Mouse (Mus musculus): ENCODE data around the gene 2610318N02Rik. TPM values are rescaled to one million over a fixed set of nuclear protein-coding genes. Genes with fewer than 3 reads are reported as not detected.

The 2610318N02Rik gene
- total RNA-seq, 1 experiment from 2014 or later: 3.5 TPM

- DNase-seq: peak; percentile 81
Measured at GRCm38 (mm10) chr16:17110771-17111743, 13.9 kb downstream of the 2610318N02Rik start, which contains the start of gene Ppil2. TSS of gene Ppil2 (minus strand) at chr16:17111257.

DNA sequence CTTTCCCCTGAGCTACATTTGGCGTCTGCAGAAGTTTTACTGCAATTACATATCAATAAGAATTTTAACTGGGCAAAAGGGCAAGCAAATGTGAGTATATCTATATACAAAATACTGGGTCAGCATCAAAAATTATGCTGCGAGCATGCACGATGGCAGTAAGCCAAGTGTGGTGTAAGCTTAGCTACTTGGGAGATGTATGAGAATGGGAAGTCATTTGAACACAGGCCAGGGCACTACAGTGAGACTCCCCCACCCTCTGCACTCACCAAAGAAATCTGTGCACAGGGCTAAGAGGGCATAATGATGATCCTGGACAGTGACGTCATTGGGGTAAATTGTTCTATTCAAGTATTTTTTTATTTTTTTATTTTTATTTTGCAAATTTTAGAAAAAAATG lies 20.4 kb downstream of the 2610318N02Rik start:
- no peak for DNase-seq

GRCm38 (mm10) chr16:17102630-17103220 lies 22.2 kb downstream of the 2610318N02Rik start:
- DNase-seq: peak; percentile 35

DNA sequence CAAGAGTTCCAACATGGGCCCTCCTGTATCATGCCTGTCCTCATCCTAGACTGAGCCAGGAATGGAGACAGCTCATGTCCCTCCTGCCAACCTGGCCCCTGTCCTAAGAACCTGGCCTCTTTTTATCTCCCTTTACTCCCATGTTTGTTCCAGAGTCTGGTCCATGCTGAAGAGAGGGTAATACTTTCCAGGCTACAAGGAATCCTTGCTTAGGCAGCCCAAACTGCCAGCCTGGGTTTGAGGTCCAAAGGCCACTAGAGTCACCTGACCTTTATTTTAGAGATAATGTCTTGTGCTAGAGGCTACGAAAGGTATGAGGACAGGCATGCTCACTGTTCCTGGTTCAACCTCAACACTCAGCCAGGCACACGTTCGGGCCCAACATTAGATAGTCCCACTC lies 28.0 kb downstream of the 2610318N02Rik start:
- DNase-seq: no peak

GRCm38 (mm10) chr16:17088346-17088745 lies 36.6 kb downstream of the 2610318N02Rik start:
- DNase-seq: no peak

DNA sequence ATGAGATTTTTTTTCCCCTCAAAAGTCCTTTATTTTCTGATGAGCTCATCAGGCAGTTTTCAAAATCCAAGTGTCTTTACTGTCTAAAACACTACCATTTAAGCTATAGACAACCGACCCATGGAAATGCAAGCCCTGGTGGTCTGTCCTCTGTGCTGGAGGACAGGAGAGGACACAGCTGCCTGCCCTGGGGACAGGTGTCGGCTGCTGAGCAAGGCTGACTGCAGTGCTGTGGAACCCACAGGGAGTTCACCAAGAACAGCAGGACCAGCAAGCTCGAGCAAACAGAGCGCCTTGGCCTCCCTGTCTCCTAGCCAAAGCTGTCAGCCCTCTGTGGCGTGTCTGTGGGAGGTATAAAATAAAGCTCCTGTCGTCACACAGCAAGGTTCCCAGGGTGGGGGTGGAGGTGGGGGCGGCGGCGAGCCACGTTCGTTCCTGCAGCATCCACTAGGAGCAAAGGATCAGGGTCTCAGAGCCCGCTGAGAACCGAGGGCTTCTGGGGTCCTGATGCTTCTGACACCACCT lies 38.2 kb downstream of the 2610318N02Rik start:
- DNase-seq: no peak

GRCm38 (mm10) chr16:17086241-17086640 lies 38.7 kb downstream of the 2610318N02Rik start:
- no peak for DNase-seq

DNA sequence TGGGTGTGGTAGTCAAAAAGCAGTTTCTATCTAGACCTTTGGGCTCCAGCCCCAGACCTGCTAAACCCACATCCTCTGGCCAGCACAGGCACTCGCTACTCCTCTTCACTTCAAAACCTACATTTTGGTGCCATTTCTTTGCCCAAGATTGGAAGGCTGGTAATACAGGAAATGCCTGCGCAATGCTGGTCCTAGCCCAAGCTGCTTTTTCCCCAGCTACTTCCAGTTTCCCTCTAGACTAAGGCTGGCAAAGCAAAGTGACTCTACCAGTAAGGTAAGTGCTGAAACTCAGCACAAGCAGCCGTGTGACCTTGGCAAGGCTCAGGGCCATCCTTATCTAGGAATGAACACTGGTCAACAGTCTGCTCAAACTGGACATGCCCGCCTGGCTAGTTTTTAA lies 39.3 kb downstream of the 2610318N02Rik start:
- DNase-seq: peak; percentile 73

DNA sequence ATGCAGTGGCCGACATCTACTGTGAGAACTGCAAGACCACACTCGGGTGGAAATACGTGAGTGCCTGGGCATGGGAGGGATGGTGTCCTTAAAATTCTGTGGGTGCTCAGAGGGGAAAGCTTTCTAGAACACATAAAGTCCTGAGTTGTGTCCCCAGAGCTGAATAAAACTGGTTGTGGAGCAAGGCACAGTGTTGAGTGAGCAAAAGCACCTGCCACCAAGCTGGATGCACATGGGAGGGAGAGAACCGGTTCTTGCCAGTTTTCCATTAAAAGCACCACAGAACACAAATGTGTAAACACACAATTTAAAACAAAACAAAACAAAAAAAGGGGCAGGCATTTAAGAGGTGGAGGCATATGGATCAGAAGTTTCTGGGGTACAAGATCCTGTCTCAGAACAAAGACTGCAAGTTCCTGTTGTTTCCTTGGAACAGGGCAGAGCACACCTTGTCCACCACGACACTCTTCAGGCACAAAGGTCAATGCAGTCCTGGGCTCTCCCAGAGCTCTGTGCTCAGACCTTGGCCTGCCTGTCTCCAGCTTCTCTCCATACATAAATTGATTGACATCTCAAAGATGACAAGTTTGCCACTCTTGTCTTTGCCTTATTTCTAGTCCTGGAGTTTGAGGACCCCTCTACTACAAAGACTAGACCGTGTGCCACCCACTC lies 42.7 kb downstream of the 2610318N02Rik start:
- no peak for DNase-seq

GRCm38 (mm10) chr16:17078101-17078500 lies 46.9 kb downstream of the 2610318N02Rik start:
- DNase-seq: peak; percentile 28

DNA sequence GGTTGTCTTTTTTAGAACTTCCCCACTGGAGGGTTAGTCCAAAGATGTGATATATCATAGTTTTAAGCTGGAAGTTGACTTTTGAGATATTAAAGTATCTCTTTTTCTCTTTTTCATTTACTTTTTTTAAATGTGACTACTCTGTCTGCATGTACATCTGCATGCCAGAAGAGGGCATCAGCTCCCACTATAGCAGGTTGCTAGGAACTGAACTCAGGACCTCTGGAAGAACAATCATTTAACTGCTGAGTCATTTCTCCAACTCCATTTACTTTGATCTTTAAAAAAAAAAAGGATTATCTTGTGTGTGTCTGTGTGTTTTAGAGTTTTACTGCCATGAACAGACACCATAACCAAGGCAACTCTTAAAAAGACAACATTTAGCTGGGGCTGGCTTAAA lies 48.1 kb downstream of the 2610318N02Rik start:
- no peak for DNase-seq

DNA sequence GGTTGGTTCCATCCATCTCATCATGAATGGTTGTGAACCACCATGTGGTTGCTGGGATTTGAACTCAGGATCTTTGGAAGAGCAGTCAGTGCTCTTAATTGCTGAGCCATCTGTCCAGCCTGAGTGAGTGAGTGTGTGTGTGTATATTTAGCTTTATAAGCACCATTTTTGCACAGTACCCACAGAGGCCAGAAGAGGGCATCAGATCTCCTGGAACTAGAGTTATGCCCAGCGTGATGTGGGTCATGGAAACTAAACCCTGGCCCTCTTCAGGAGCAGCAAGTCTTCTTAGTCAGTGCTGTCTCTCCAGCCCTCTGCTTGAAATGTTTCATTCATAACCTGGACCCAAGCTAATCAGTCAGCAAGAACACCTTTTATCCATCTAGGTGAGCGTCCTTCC lies 48.7 kb downstream of the 2610318N02Rik start:
- DNase-seq: no peak

- DNase-seq: no peak
Measured at GRCm38 (mm10) chr16:17073000-17073399, 52.0 kb downstream of the 2610318N02Rik start.

DNA sequence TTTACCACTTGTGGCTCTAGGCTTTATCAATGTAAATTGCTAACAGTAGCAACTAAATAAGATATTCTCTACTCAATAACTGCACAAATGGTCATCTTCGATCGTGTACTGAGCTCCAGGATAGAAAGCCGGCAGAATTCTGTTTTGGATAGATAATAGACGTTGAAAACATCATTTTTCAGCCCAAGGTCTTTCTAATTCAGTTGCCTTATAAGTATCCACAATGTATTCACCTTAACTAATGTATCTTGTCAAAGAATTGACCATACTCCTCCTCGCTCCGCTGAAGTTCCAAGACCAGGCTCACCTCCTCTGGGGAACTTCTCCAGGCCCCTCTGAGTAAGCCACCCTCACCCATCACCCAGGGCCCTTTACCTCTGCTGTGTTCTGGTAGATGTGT lies 54.3 kb downstream of the 2610318N02Rik start:
- DNase-seq: no peak

DNA sequence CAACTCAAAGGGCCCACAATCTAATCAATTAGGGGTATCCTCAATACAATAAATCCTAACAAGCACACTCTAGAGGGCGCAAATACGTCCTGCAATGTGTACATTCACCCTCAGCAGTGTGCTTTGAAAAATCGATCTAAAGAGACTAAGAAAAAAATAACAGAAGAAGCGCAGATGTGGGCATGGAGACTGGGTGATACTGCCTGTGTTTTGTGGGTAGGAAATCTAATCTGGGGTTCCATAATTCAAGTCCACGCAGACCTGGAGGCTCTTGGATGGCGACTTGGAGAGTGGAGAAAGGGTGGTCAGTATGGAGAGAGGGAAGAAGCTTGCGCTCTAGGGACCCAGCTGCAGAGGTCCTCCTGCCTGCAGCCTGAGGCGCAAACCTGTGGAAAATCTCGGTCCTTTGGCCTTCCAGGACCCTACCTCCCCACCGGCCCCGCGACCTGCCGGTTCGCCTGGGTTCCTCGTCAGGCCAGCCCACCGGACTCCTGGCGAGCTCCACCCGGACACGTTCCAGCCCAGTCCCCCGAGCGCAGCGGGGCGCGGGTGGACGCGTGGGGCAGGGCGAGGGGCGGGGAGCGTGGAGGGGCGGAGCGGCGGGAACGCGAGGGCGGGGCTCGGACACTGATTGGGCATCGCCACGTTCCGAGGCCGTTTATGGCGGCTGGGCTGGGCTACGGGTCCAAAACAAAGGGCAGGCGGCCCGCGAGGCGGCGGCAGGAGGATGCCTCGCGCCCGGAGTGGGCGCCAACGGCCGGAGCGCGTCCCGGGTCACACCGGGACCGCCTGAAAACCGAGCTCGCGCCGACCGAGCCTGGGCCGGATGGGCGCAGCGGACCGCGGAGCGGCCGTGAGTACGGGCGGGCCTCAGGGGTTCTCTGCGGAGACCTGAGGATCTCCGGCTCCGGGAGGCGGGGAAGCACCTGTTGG lies 55.2 kb downstream of the 2610318N02Rik start, which contains the start of gene Ypel1:
Ypel1 (plus strand) TSS at position 186 of the 933 bp plus-strand sequence.
- DNase-seq: peak; percentile 96

DNA sequence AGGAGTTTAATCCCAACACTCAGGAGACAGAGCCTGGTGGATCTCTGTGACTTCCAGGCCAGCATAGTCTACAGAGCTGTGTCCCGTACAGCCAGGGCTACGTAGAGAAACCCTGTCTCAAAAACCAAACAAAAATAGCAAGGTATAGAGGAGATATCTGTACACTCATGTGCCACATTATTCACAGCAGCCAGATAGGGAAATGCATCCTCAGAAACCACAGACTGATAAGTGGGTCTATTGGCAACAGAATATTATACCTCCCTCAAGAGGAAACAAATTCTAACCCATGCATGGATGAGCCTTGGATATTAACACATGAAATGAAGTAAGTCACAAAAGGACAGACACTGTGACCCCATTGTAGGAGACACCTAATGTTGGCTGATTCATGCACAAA lies 57.4 kb downstream of the 2610318N02Rik start:
- DNase-seq: no peak

Small RNA genes within 50 kb of the gene (microRNA-seq; reads per million reads assigned to microRNA genes)
- gene Mir130b (393 to 714 reads per million in 2 experiments), gene Mir301b (8.8 to 56.7 reads per million in 2 experiments)

Other genes starting within 250 kb of the 2610318N02Rik start
- 37.8 and 39.0 TPM in 2 replicates for gene Ppm1f, start 228.7 kb downstream of the 2610318N02Rik start, total RNA-seq (2021)
- gene Mapk1, start 141.8 kb downstream of the 2610318N02Rik start, total RNA-seq (2021): 179 and 204 TPM in 2 replicates
- 5.2 and 5.3 TPM in 2 replicates for gene Ypel1, start 55.5 kb downstream of the 2610318N02Rik start, total RNA-seq (2021)
- 84.2 and 97.6 TPM in 2 replicates for gene Ppil2, start 13.9 kb downstream of the 2610318N02Rik start, total RNA-seq (2021)
- gene Sdf2l1, start 7.2 kb upstream of the 2610318N02Rik start, total RNA-seq (2021): 21.0 and 23.8 TPM in 2 replicates
- 3.4 and 4.1 TPM in 2 replicates for gene Ydjc, start 19.5 kb upstream of the 2610318N02Rik start, total RNA-seq (2021)
- 0.45 TPM in 1 of 2 replicates, not detected in the other for gene Ccdc116, start 22.1 kb upstream of the 2610318N02Rik start, total RNA-seq (2021)
- gene Ube2l3, start 77.5 kb upstream of the 2610318N02Rik start, total RNA-seq (2021): 190 and 193 TPM in 2 replicates
- 0.07 and 0.08 TPM in 2 replicates for gene Rimbp3, start 83.4 kb upstream of the 2610318N02Rik start, total RNA-seq (2021)
- 2.7 and 3.2 TPM in 2 replicates for gene Hic2, start 108.4 kb upstream of the 2610318N02Rik start, total RNA-seq (2021)
- gene Tmem191c, start 150.9 kb upstream of the 2610318N02Rik start, total RNA-seq (2021): 8.4 and 10.5 TPM in 2 replicates
- 3.7 and 75.0 TPM in 2 replicates for gene Serpind1, start 206.2 kb upstream of the 2610318N02Rik start, total RNA-seq (2021)